Mouse (Mus musculus) ovary, postnatal 36 days (tissue): Measurements from ENCODE around the gene Ccdc65.
A peak's percentile ranks its signal among the peaks of the same experiment; 100 is the strongest.

ENCODE experiments used
- DNase-seq: peaks from one replicate; pipeline ENCODE4 v3.0.0; 2022; ENCODE audit warnings: low spot score, mixed read lengths

The Ccdc65 gene

DNA sequence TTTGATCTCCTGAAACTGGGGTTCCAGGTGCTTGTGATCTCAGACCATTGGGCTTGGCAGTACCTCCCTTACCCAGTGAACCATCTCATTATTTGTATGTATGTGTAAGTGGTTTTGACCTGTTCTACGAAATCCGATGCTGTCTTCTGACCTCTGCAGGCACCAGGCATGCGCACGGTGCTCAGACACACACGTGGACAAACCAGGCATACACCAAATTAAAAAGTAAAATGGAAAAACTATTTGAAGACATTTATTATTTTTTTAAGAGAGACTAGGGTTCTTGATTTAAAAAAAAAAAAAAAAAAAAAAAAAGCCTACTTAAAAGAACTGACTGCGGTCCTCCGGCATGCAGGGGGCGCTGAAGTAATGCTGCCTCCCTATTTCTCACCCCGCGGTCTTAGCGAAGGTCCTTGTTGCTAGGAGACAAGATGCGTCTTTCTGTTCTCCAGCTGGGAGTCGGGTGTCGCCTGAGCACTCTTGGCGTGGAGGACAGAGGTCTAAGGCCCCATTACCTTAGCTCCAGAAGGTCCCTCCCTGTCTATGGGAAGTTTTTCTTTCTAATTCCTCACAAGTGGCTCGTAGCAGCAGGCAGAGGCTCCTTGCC lies at the start of gene Ccdc65:
Gene Ccdc65 (plus strand): TSS at position 442 of the 607 bp plus-strand sequence.
- peak; percentile 82 for DNase-seq

- no peak for DNase-seq
These were observed 45.8 kb upstream of the Ccdc65 start for GRCm38 (mm10) chr15:98662198-98662566.

DNA sequence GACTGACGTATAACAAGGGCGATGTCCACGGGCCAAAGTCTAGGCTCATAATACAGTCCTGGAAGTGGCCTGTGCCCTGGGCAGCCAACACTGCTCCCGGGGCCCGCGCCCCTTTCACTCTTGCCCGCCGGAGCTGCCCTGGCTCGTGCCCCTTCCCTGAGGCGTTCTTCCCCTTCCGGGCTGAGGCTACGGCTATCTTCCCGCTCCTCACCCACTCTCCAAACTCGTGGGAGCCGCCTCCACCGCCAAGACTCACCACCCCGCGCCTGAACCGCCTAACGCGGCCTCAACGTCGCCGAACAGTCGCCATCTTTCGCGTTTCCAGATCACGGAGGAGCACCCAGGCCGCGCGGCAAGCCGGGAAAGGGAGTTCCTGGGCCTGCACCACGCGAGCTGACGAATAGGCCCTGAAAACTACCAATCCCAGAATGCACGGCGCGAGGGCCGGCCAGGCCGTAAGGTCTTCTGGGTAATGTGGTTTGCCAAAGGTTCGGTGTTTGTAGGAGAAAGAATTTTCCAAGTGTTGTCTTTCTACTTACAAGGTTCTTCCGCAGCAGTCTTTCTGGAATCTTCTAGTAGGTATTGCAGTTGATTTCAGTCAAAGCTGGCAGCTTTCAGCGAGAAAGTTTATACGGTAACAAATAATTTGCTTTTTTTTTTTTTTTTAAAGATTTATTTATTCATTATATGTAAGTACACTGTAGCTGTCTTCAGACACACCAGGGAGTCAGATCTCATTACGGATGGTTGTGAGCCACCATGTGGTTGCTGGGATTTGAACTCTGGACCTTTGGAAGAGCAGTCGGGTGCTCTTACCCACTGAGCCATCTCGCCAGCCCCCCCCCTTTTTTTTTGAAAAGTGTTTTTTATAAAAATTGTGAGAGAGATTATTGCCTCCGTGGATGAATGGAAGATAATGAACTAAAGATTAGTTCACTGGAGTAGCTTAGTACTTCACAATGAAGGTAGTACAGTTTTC lies 45.2 kb upstream of the Ccdc65 start, which contains the start of gene Ddx23:
Gene Ddx23 (minus strand): TSS at position 328 of the 979 bp plus-strand sequence.
- DNase-seq, result peak; percentile 93

GRCm38 (mm10) chr15:98664042-98664907 lies 43.7 kb upstream of the Ccdc65 start:
- no peak for DNase-seq

GRCm38 (mm10) chr15:98672592-98672991 lies 35.4 kb upstream of the Ccdc65 start:
- no peak for DNase-seq

DNA sequence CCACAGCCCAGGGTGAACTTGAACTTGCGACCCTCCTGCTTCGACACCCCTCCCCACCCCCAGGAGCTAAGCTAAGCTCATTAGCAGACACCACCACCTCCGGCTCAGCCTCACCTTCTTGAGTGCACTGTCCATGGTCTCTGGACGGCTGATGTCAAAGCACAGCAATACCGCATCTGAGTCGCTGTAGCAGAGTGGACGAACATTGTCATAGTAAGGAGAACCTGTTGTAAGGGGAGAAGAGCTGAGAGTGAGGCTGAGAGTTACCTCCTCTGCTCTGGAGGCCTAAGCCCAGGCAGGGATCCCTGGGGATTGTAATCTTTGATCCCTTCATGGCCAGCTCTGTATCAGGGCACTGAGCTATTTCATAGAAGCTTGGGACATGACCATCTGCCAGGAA lies 34.3 kb upstream of the Ccdc65 start:
- no peak for DNase-seq

- no peak for DNase-seq
These were observed 33.6 kb upstream of the Ccdc65 start for GRCm38 (mm10) chr15:98674284-98674993.

GRCm38 (mm10) chr15:98674994-98675545 lies 32.9 kb upstream of the Ccdc65 start:
- DNase-seq, result no peak

- no peak for DNase-seq
These were observed 32.3 kb upstream of the Ccdc65 start for GRCm38 (mm10) chr15:98675634-98676250.

- DNase-seq, result no peak
These were observed 31.5 kb upstream of the Ccdc65 start for GRCm38 (mm10) chr15:98676471-98676870.

DNA sequence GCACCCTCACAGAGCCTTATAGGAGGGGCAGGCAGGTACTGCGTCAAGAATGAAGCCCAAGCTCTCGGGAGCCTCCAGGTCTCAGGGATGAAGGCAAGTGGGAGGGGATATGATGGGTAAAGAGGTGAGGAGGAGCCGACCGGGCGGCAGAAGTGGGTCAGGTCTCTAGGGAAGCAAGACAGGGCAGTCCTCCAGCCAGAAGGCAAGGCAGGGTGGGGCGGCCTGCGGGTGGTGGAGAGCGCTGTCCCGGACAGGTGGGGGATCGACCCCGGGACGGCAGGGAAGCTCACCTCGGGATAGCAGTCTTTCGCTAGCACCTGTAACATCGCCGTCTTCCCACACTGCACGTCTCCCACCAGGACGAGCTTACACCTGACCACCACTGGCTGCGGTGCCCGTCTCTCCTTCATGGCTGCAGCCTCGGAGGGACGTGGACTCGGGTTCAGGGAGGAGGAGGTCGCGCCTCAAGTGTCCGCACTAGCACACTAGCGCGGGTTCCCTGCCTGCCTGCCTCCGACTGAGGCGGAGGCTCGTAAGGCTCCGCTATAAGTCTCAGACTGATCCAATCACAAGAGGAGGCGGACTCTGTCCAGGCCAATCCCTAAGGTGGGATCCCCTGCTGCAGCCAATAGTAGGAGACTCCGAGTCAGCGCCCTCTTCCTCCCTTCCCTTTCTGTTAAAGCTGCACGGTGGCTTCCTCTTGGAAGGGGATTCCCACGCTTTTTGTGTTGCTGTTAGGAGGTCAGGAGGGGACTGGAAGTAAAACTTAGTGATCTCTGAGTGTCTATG lies 30.9 kb upstream of the Ccdc65 start, which contains the start of gene Rnd1:
Gene Rnd1 (minus strand): TSS at position 522 of the 789 bp plus-strand sequence.
- DNase-seq, result peak; percentile 71

GRCm38 (mm10) chr15:98677977-98678376 lies 30.0 kb upstream of the Ccdc65 start:
- DNase-seq, result no peak

- DNase-seq, result no peak
These were observed 27.3 kb upstream of the Ccdc65 start for GRCm38 (mm10) chr15:98680660-98681059.

DNA sequence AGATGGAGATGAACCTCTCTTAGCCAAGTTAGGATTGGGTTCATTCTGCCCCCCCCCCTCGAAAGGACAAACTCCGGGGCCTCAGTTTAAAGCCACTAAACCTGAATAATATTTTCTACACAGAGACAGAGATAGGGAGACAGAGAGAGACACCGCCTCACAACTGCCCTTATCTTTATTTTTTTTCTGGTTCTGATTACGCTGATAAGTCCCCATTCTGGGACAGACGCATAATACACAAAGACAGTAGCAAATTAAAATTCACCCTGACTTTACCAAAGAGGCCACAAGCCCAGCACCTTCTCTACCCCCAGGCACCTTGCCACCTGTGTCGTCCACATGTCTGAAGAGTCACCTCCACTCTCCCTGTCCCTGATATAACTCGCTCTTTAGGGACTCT lies 26.4 kb upstream of the Ccdc65 start:
- no peak for DNase-seq

- DNase-seq, result no peak
These were observed 24.8 kb upstream of the Ccdc65 start for GRCm38 (mm10) chr15:98683177-98683576.

- DNase-seq, result no peak
These were observed 24.3 kb upstream of the Ccdc65 start for GRCm38 (mm10) chr15:98683746-98684145.

DNA sequence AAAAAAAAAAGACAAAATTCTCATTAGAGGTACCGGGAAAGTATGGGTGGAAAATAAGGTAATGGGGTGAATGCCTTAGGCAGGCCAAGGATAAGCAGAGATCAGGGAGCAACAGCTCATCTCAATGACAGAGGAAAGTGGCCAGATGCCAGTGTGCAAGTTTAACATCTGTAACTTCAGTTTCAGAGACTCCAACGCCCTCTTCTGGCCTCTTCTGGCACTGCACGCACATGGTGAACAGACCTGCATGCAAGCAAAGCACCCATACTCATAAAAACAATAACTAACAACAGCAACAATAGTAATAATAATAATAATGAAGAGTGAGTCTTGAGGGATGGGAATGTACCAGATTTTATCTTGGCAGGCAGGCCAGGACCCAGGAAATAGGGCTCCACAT lies 22.1 kb upstream of the Ccdc65 start:
- no peak for DNase-seq

DNA sequence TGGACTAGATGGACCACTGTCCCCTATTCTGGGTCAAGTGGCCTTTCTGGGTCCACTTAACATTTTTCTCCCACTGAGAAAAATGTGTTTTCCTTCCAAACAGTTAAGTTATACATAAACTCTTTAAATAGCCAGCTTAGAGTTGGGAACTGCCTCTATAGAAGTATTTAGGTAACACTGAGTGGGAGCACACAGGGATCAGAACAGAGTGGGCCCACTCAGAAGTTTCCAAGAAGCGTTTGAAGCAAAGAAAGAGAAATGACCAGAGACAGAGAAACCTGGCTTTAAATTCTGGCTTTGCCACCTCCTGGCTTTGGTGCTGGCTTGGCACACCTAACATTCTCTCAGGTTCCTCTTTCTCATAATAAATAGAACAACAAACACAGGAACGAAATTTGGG lies 18.3 kb upstream of the Ccdc65 start:
- no peak for DNase-seq

DNA sequence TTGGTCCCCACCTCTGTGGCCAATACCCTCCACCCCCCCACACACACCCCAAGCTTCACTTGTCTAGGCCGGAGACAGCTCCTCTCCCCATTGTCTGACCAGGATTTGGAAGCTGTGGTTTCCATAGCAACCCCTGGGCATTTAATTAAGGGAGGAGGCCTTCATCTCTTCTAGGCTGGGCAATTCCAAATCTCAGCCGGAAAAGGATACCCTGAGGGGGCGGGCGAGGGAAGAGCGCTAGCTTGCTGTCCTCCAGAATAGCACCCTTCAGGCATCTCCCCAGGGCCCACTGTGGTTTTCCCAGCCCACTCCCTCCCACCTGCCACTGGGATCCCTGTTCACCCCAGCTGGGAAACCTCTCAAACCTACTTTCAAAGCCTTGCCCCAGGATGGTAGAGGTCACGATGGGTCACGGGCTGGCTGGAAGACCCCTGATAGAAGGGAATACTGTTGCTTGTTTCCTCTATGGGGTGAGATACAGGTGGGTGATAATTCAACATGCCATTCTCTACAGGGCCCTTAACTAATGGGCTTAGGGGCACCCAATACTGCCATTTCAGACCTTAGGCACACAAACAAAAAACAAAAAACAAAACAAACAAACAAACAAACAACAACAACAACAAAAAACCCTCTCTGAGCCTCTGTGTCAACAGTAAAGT lies 16.4 kb upstream of the Ccdc65 start:
- no peak for DNase-seq
